Mouse (Mus musculus): ENCODE results near the gene Ccdc134.

DNA sequence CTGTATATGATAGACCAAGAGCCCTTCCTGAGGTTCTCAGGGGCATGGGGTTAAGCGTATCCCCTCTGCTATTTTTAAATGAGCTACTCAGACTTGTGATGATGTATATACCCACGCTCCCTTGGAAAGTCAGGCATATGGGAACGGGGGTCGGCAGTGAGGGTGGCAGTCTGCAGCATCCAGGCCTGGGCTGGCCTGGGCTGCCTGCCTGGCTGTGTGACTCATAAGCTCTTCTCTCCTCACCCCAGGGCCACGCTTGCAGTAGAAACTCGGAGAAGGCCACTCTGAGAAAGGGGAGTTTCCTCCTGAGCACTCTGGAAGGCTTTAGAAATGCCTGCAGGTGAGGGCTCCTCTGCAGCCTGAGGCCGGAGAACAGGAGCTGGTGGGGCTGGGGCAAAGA is 36.7 kb upstream of the Ccdc134 start:
- TF ChIP-seq USF1 (IDR thresholded peaks at IDR 0.05; ENCODE audit: low read depth): no peak
- TF ChIP-seq POLR2A (IDR thresholded peaks at IDR 0.05; ENCODE audit: insufficient read length, low read depth): no peak
- no peak for TF ChIP-seq MYOG (IDR thresholded peaks at IDR 0.05; ENCODE audit: control insufficient read depth in 1 of 3, insufficient read depth in 1 of 3, insufficient read length in 2 of 3, low read depth in 2 of 3)
- no peak for TF ChIP-seq MAX (IDR thresholded peaks at IDR 0.05; ENCODE audit: low read depth)
- no peak for TF ChIP-seq CEBPB (IDR thresholded peaks at IDR 0.05; ENCODE audit: insufficient read depth, poor library complexity, severe bottlenecking)
- no peak for TF ChIP-seq REST (IDR thresholded peaks at IDR 0.05; ENCODE audit: insufficient read depth, insufficient read length)
- TF ChIP-seq TCF3 (IDR thresholded peaks at IDR 0.05; ENCODE audit: insufficient read length, low read depth): no peak
- TF ChIP-seq MYOD1 (IDR thresholded peaks at IDR 0.05; ENCODE audit: control insufficient read depth in 1 of 3, insufficient read length in 2 of 3, low read depth in 2 of 3): no peak
- no peak for TF ChIP-seq POLR2AphosphoS2 (IDR thresholded peaks at IDR 0.05; ENCODE audit: insufficient read length, low read depth)
- TF ChIP-seq TCF12 (IDR thresholded peaks at IDR 0.05; ENCODE audit: insufficient read depth, poor library complexity, severe bottlenecking): no peak
- TF ChIP-seq SRF (IDR thresholded peaks at IDR 0.05; ENCODE audit: control insufficient read depth, insufficient read length, low read depth): no peak
- no peak for TF ChIP-seq E2F4 (IDR thresholded peaks at IDR 0.05; ENCODE audit: insufficient read depth)

Data from myocyte (in vitro differentiated cells).